Mouse (Mus musculus) brain, embryonic 14.5 days (tissue): ENCODE measurements around the gene Fcer2a.

ENCODE experiments used
- CTCF ChIP-seq: fragments of 200-500 bp; IDR thresholded peaks from 2 replicates; pipeline ENCODE4 v1.5.1; 2012; ENCODE audit warnings: inconsistent platforms, mild to moderate bottlenecking, moderate library complexity, borderline replicate concordance; ENCODE audit not compliant: insufficient read depth, insufficient read length; ENCODE audit errors: extremely low read depth
- POLR2A ChIP-seq: fragments of 200-500 bp; IDR thresholded peaks from 2 replicates; pipeline ENCODE4 v1.6.1; 2012; ENCODE audit warnings: mild to moderate bottlenecking, inconsistent platforms, borderline replicate concordance; ENCODE audit not compliant: poor library complexity, insufficient read depth, insufficient read length, severe bottlenecking; ENCODE audit errors: extremely low read depth

- TF ChIP-seq CTCF (no peak), POLR2A (no peak)
Measured at GRCm38 (mm10) chr8:3674671-3675070, 19.3 kb downstream of the Fcer2a start.
